Mouse (Mus musculus) frontal cortex, postnatal 25 days (tissue): ENCODE measurements around the gene Vps35l.
A peak's percentile ranks its signal among the peaks of the same experiment; 100 is the strongest.

Experiments
- DNase-seq, 2 experiments: peaks; one replicate each; pipeline ENCODE4 v3.0.0; 2022; ENCODE audit warnings: low spot score in 2 of 2

Vps35l gene

DNA sequence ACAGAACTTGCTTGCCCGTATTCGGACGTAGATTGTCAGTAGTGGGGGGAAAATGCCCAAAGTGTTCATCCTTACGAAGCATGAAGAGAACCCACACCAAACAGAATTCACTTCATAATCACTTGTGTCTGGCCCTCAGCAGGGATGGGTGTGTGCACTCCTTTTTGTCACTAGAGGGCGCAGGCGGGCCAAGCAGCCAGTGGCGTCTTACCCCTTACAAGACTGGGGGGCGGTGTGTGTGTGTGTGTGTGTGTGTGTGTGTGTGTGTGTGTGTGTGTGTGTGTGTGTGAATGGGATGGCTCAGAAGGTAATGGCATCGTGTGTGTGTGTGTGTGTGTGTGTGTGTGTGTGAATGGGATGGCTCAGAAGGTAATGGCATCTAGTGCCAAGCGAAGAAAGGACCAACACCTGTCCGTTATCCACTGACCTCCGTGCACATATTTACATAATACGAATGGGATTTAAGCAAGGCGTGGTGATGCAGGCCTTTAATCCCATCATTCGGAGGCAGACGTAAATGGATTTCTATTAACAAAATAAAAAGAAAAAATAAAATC lies at the start of gene Vps35l:
TSS of gene Vps35l (plus strand) at position 252 of the 557 bp plus-strand sequence.
- peak; percentile 64 to 72 for DNase-seq

DNA sequence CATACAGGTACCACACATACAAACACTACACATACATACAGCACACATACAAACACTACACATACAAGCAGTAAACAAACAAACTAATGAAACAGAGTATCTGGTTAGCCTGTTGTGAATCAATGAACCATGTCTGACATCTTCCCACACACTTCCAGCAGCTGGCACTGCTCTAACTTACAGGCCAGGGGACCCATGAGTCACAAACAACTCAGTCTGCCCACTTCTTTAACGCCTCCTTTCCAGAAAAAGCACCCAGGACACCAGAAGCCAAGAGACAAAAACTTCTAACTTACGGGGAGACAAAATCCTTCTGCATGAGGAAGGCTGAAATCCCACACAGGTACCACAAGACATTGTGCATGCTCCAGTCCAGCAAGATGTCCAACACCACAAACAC lies 48.7 kb upstream of the Vps35l start:
- no peak for DNase-seq

DNA sequence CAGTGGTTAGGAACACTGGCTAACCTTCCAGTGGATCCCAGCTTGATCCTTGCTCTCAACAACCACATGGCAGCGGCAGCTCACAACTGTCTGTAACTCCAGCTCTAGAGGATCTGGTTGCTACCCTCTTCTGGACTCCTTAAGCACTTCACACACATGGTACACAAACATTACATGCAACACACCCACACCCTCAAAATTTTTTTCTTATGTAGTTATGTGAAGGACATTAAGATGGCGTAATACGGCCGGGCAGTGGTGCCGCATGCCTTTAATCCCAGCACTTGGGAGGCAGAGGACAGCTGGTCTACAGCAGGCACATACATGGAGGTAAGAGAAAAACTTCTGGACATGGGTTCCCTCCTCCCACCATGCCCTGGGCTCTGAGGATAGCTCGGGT lies 43.9 kb upstream of the Vps35l start:
- DNase-seq = no peak

DNA sequence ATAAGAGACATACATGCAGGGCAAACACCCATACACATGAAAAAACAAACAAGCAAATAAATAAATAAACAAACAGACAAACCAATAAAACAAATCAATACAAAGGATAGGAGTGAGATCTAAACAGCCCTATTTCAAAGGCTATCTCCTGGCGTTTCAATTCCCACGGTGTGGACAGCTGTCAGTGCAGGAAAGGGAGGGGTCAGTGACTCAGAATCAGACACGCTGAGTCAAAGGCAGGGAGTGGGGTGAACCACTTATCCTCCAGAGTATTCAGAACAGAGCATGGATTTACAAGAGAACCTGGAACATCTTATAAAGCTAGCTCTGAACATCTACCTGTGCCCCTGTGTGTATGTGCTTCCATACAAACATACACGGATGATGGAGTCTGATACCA lies 42.9 kb upstream of the Vps35l start:
- no peak for DNase-seq

DNA sequence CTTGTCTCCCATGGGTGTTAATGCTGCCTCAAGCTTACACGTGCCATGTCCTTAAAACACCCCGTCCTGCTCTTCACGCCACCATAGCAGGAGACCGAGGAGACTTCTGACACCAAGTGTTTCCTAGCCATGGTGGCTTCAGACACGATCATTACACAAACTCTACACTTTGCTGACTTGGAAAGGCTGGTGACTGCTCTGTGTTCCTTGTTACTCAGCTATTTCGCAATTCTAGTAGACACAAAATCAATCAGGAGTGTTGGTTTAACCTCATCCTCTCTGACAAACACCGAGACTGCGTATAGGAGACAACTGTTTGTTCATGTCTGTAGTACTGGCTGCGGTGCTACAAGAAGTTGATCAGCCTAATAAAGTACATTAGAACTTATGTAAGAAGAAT lies 41.1 kb upstream of the Vps35l start:
- no peak for DNase-seq

DNA sequence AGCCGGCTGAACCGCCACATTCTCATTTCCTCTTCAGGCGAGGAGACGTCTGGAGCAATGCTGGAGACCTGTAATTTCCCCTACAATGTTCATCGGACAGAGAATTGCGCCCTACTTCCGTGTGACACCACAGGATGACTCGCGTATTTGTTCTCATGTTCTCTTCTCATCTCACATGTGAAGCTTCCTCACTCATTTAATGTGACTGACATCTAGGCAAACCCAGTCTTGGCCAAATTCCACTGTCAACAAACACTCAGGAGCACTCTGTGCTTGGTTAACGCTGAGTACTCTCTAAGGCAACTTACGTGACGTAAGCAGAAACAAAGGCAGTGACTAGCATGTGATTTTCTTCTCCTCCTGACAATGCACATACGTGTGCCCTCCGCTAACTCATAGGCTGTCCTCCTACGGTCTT lies 36.9 kb upstream of the Vps35l start:
- DNase-seq = no peak

DNA sequence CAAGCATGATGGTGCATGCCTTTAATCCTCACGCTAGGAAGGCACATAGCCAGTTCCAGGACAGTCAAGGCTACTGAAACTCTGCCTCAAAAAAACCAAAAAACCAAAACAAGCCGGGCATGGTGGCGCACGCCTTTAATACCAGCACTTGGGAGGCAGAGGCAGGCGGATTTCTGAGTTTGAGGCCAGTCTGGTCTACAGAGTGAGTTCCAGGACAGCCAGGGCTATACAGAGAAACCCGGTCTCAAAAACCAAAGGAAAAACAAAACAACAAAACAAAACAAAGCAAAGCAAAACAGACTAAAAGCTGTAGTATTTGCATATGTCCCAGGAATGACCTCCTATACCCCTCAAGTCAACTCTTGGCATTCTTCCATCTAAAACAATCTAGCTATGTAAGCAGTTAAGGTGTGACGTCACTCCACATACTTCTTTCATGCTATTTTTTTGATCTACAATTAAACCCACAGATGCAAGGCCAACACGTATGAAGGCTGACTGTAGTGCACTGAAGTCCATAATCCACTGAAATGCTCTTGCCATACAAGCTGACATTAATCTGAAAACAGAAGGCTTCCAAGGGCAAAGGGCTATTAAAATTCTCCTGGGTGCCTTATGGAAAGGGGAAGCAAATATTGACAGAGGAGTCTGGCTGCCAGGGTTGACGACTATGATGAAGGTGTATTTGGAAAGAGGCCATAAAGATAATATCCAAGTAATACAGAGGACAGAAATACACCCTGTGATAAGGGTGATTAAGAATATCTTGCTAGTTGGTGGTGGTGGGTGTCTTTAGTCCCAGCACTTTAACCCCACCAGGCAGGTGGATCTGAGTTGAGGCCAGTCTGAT lies 35.8 kb upstream of the Vps35l start:
- no peak for DNase-seq

DNA sequence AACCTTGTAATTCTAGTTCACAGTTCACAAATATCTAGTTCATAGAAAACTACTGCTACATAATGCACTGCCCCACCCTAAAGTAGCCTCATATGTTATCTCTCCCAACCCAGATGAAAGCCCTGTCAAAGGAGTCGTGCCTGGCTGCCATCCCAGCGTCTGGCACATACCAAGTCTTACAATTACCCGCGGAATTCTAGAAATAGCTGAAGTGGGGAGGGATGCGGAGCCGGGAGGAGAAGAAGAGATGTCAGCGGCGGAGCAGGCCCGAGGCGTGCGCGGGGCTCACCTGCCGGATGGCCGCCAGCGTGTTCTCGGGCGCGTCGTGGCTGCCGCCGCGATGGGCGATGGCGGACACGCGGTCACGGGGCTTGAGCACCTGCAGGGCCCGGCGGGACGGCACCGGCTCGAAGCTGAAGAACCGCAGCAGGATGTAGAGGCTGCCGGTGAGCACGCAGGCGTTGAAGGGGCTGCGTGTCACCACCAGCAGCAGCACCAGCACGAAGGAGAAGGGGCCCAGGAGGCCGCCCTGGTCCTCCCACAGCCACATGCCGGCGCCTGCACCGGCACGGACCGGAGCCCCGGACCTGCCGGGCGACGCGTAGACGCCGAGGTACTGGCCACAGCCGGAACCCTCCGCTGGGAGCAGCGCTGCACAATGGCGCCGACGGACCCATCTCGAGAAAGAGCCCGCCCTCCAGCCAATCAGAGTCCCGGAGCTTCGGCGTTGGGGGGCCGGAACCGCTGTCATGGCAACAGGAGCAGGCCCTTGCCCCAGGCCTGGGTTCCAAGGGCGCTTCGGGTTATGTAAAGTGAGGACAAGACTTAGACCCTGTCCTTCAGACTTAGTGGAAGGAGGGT lies 34.7 kb upstream of the Vps35l start, which contains the start of gene Gde1:
TSS of gene Gde1 (minus strand) at position 678 of the 861 bp plus-strand sequence.
- peak; percentile 83 to 91 for DNase-seq

DNA sequence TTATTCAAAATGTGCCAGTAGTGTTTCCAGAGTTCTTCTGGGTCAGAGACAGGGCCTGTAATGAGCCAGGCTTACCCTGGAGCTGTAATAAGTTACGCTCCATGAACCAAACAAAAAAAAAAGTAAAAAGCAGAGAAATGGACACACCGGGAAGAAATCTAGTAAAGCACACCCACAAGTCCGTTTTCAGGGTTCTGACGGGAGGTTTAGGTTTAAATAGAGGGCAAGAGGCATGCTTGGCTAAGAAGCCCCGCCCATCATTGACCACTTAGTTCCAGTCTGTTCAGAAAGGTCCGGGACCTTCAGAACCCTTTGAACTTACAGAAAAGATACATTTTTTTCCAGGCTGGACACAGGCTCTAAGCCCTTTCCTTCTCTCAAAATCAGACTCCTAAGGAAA lies 34.0 kb upstream of the Vps35l start:
- no peak for DNase-seq

DNA sequence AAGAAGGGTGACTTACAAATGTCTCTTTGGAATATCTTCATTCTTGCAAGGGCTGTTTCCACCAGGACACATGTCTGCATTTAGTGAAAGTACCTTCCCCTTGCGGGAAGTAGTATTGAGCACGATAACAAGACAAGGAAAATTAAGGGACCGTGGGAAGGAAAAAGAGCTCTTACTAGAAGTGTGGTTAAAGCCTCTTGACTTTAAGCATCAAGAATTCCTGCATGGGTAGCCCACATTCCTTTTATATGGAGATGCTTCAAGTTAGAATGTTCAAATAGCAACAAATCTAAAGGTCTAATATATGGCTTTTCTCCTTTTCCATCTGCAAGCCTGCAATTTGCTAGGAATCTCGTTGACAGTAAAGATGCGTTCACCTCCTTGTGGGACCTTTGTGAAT lies 33.5 kb upstream of the Vps35l start:
- DNase-seq = no peak

DNA sequence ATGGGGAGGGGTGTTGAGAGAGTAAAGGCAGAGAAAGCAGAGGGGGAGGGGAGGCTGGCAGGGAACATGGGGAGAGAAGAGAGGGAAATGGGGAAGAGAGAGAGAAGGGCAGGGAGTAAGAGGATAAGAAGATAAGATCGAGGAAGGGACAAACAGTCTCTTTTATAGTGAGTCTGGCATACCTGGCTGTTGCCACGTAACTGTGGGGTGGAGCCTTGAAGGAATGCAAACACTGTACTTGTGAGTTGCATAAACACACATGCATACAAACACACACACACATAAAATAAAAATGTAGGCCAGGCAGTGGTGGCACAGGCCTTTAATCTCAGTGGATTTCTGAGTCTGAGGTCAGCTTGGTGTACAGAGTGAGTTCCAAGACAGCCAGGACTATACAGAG lies 32.8 kb upstream of the Vps35l start:
- no peak for DNase-seq

DNA sequence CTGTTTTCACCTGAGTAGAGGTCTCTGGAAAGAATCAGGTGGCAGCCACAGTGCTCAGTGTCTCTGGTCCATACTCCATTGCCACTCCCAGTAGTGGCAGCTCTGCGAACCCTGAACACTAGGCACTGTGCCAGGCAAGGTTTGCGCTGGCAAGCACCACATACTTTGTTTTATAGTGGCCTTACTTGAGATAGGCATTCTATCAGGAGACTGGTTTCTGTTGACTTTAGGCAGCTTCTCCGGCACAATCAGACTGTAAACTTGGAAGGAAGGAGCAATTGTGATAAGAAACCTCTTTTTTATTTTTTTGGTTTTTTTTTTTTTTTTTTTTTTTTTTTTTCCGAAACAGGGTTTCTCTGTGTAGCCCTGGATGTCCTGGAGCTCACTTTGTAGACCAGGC lies 32.0 kb upstream of the Vps35l start:
- DNase-seq = no peak

DNA sequence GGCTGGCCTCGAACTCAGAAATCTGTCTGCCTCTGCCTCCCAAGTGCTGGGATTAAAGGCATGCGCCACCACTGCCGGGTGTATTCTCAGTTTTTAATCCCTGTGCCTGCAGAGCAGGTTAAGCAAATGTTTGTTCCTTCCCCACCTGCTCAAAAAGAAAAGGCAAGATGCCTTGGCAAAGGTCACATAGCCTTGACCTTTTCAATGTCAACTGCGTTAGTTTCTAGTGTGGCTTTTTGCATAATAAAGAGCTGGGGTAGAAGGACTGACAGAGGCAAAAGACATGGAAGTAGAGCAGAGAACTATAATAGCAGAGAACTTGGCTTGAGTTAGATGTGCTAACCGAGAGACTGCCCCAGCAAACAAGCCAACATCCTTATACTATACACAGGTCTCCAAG lies 29.2 kb upstream of the Vps35l start:
- no peak for DNase-seq

DNA sequence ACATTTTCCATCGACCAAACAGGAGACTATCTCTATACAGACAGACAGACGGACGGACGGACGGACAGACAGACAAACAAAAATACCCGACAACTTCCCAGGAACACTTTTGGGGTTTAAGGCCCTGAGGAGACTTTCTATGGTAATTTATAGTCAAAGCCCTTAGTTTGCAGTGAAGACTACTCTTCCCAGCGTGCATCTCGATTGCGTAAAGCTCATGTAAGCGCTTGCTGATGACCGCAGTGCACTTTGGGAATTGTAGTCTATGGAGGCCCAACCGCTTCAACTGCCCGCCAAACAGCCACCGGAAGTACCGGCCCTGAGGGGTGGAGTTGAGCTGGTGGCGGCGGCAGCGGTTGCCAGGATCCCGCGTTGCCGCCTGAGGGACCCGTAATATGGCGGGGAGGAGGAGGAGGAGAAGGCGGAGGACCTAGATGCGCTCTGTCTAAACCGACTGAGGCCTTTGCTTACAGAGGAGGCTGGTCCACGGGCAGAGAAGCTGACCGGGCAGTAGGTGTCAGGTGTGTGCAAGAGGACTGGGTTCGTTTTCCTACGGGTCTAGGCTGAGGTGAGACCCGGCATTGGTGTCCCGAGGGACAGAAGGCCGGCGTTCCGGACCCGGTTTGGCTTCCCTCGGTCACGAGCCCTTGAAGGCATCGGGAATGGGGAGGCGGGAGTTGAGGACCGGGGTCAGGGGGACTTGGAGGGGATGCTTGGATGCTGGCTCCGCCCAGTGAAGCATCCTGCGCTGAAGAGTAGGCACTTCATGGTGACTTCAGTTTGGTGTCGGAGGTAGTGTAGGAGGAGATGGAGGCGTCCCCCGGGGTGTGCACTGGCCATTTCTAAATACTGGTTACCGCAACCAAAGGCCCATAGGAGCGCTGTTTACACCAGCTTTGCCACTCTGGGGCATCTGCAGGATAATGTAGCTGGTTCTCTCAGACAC lies 27.5 kb upstream of the Vps35l start, which contains the start of gene Ccp110:
TSS of gene Ccp110 (plus strand) at position 325 of the 946 bp plus-strand sequence.
- peak; percentile 79 to 88 for DNase-seq

DNA sequence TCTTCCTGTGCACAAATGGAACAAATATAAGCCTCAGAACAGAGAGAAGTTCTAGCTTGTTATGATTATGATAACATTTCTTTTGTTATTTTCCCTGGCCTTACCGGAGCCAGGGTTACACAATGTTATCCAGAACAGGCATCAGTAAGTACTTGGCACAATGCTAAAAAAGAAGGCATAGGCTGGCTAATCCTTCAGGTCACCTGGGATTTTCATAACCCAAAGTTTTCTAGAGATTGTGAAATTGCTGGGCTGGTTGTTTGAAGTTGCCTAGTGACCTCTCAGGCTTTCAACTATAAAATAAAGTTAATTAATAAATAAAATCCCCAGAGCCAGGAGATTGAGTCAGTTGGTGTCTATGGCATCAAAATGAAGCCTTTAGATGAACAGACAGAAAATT lies 25.2 kb upstream of the Vps35l start:
- DNase-seq = no peak

DNA sequence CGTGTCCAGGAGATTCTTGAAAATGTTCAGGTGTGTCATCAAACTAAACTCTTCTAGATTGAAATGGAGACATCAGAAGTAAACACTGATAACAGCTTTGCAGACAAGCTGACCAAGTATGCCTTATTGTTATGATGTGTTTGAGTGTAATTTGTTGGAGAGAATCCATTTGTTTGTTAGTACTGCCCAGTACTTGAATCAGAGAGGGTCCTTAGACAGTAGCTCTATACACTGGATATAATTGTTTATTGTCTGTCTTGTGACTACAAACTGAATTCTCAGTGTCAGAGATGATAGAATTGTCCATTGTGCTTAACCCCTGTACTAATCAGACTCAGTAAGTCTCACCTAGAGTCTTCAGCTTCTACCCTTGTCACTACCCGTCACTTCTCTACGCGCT lies 22.0 kb upstream of the Vps35l start:
- no peak for DNase-seq

DNA sequence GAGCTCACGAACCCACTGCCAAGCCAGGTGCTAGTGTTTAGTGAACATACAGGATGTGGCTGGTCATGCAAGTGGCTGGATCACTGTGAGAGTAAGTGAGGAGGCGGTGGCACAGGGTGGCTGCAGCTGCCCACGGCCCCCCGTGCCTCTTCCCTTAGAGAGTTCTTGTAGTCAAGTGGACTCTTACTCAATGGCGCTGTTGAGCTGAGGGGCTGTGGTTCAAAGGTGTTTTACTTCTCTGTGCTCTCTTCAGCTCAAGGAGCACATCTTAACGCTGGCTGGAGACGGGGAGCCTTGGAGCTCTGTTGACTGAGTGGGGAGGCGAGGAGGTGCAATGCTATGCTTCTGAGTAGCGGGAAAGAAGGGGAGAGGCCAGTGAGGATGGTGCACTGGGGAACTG lies 16.1 kb upstream of the Vps35l start:
- no peak for DNase-seq

DNA sequence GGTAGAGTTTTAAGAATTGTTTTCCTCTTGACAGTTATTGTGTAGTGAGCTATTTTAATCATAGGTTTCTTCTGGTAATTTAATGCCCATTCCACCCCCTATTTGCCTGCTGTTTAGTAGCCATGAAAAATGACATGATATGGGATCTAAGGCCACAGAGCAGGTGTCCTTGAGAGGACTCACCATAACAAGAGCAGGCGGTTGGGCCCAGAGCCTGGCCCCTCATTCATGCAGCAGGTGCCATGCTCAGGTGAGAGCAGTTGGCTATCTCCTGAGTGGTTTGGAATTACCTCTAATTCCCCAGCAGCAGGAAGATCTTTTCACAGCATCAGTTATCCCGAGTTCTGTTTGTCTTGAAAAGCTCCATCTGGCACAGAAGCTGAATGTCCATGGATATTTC lies 14.6 kb upstream of the Vps35l start:
- DNase-seq = no peak

DNA sequence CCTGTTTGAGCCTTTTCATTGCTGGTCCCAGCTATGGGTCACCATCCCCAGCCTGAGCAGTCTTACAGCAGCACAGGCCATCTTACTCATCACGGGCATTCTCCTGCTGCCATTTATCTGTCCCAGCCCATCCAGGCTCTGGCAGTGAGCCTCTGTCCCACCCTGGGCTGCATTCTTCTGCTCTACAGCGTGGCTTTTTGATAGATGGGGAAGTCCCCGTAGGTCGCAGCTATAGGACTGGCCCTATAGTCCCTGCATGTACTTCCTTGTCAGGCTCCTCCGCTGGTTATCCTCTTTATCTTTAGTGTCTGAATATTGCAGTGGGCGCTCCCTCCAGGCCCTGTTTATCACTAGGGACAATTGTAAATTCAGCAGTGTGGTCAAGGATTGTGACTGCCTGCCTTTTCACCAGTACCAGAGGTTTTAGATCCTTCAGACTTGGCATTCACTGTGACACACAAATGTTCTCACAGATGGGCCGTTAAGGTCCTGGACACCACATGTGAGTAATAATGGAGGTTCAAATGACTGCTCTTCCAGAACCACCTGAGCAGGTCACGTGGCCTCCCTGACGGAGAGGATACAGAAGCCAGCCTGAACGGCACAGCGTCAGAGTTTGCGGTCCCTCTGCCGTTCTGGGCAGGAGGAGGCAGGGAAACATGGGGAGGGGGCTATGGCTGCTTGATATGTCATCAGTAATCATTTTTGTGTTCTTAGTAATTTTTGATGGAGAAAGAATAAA lies 11.0 kb upstream of the Vps35l start:
- DNase-seq = no peak

DNA sequence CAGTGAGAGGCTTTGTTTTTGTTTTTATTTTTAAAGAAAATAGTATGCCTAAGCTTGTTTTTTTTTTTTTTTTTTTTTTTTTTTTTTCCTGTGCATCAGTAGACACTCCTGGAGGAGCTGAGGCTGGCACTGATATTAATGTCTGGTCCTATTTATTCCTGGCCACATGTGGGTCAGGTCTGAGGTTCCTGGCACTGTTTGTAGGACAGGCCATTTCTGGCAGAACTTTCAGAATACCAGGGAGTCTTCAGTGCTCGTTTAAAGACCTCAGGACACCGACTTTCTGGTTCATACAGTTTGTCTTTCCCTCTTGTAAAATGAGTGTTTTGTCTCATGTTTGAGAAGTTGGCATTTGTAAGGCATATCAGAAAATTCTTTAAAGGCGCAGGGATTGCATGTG lies 8.2 kb upstream of the Vps35l start:
- DNase-seq = no peak

DNA sequence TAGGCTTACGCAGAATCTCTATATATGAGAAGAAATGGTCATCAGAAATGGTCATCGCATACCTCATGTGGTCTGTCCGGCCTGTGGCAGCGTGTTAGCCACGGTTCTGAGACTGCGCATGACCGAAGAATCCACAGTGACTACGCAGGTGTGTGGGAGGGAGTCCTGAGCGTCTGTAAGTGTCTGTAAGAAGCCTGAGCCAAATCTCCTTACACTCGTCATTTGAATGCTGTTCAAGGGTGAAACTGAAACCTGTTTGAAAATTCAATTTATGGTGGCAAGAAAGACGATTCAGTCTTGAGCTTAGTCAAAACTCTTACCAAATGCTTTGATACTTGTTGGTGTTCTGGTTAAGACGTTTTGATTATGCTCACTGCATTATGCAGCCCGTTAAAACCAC lies 6.8 kb upstream of the Vps35l start:
- DNase-seq = no peak
